Mouse (Mus musculus): ENCODE measurements around the gene Epha3.

- TF ChIP-seq CTCF (IDR thresholded peaks at IDR 0.05; ENCODE audit: low read depth) (no peak), EP300 (IDR thresholded peaks at IDR 0.05; ENCODE audit: low read depth) (no peak)
These were observed 179.8 kb downstream of the Epha3 start for GRCm38 (mm10) chr16:63684211-63684610.

All from liver, embryonic 14.5 days (tissue).